Mouse (Mus musculus): ENCODE results near the gene Lamtor5. TPM values are rescaled to one million over a fixed set of nuclear protein-coding genes. Genes with fewer than 3 reads are reported as not detected.
A peak's percentile ranks its signal among the peaks of the same experiment; 100 is the strongest.

The Lamtor5 gene
- polyA plus RNA-seq, 2 experiments, result 101 to 202 TPM

DNA sequence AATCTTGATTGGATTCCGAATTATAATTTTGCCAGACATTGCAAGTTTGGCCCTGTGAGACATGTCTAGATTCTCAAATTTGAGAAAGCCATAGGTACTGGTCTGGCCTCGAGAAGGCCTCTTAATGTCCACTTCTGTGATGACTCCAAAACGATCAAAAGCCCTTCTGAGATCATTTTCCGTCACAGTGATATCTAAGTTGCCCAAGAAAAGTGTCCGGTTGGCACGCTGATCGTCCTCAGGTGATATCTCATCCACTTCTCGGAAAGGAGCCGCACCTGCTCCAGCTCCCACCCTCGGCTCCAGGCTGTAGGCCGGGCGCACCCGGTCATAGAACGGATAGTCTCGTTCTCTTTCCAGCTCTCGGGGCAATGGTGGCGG lies 53.1 kb downstream of the Lamtor5 start:
- no peak overlapping the region for H3K27ac ChIP-seq (replicated peaks; ENCODE audit: low read depth, low read length)
- H3K9ac ChIP-seq (ENCODE audit: low read depth, low read length, severe bottlenecking), result peak overlapping the region; percentile 91
- no peak for ATAC-seq (ENCODE audit: low FRiP score, low read depth)
- H3K4me3 ChIP-seq (replicated peaks; ENCODE audit: low read length), result peak overlapping the region; percentile 98
- H3K4me2 ChIP-seq (replicated peaks; ENCODE audit: low read depth, low read length, severe bottlenecking), result peak overlapping the region; percentile 93
- H3K9me3 ChIP-seq (ENCODE audit: control insufficient read depth, low read length), result no peaks in the 10 kb centered on the region
- no peak for TF ChIP-seq POLR2A (IDR thresholded peaks at IDR 0.05; ENCODE audit: borderline replicate concordance, extremely low read depth, insufficient read depth, insufficient read length)
- H3K4me1 ChIP-seq (ENCODE audit: control insufficient read depth, insufficient read depth, low read length), result peaks cover 21% of the 10 kb centered on the region
- H3K27me3 ChIP-seq (ENCODE audit: control insufficient read depth, insufficient read depth, low read length), result no peaks in the 10 kb centered on the region
- H3K36me3 ChIP-seq (ENCODE audit: control insufficient read depth, insufficient read depth, low read length), result peaks cover 24% of the 10 kb centered on the region
- no peak for DNase-seq (ENCODE audit: low spot score)
- WGBS, result 27% methylated on average over 17 of the region's 17 CpGs

DNA sequence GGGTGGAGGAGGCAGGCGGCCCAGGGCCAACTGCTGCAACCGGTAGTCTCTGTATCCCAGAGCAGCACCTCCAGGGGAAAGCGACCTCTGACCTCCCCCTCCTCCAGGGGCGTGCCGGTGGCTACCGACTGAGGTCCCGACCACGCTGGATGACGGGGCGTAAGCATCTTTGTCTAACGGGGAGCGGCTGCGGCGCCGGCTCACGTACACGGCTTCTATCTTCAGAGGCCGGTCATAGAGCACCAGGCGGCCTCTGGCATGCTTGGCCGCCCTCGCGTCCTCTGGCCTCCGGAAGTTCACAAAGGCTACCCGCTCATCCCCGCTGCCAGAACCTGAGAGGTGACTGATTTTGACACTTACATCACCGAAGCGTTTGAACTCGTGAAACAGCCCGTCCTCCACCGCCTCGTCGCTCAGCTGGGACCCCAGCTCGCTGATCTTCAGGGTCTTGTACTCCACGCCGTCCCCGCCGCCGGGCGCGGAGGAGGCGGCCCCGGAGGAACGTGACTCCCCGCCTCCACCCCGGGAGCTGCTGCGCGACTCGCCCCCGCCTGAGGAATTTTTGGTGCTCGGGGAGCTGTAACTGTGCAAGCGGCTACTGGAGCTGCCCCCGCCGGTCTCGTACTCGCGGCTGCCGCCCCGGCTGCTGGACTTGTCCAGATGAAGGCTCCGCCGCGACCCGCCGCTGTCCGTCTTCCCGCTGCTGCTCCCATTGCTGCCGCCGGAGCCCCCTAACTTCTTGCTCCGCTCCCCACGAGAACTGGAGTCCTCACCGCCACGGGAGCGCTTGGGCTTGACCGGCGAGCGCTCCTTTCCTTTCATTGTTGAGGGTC lies 53.7 kb downstream of the Lamtor5 start:
- TF ChIP-seq POLR2A (IDR thresholded peaks at IDR 0.05; ENCODE audit: borderline replicate concordance, extremely low read depth, insufficient read depth, insufficient read length), result no peak
- peak overlapping the region; percentile 91 for H3K9ac ChIP-seq (ENCODE audit: low read depth, low read length, severe bottlenecking)
- H3K36me3 ChIP-seq (ENCODE audit: control insufficient read depth, insufficient read depth, low read length), result peaks cover 23% of the 10 kb centered on the region
- ATAC-seq (ENCODE audit: low FRiP score, low read depth), result no peak
- under 1% methylated on average over 72 of the region's 75 CpGs for WGBS
- peak overlapping the region; percentile 98 for H3K4me3 ChIP-seq (replicated peaks; ENCODE audit: low read length)
- no peaks in the 10 kb centered on the region for H3K27me3 ChIP-seq (ENCODE audit: control insufficient read depth, insufficient read depth, low read length)
- peak; percentile 19 for DNase-seq (ENCODE audit: low spot score)
- peak overlapping the region; percentile 93 for H3K4me2 ChIP-seq (replicated peaks; ENCODE audit: low read depth, low read length, severe bottlenecking)
- no peaks in the 10 kb centered on the region for H3K9me3 ChIP-seq (ENCODE audit: control insufficient read depth, low read length)
- peaks cover 21% of the 10 kb centered on the region for H3K4me1 ChIP-seq (ENCODE audit: control insufficient read depth, insufficient read depth, low read length)
- peak overlapping the region; percentile 89 for H3K27ac ChIP-seq (replicated peaks; ENCODE audit: low read depth, low read length)

DNA sequence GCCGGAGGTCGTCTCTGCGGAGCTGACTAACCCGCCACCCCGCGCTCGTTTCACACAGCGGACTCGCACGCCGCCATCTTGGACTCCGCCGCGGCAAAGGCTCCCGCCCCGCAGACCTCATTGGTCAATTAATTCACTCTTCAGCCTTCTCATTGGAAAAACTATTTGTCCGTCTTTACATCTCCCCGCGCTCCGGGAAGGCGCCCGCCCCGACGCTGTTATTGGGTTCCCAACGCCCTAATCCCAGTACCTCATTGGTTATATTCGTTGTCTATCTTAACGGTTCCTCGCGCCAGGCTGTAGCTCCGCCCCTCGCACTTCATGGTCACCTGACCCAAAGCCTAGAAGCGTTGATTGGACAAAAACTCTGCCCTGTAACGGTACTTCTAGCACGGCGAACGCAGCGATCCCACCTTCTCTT lies 54.3 kb downstream of the Lamtor5 start:
- peak overlapping the region; percentile 96 for H3K27ac ChIP-seq (replicated peaks; ENCODE audit: low read depth, low read length)
- peaks cover 21% of the 10 kb centered on the region for H3K4me1 ChIP-seq (ENCODE audit: control insufficient read depth, insufficient read depth, low read length)
- WGBS, result under 1% methylated on average over 37 of the region's 37 CpGs
- no peaks in the 10 kb centered on the region for H3K27me3 ChIP-seq (ENCODE audit: control insufficient read depth, insufficient read depth, low read length)
- peaks cover 19% of the 10 kb centered on the region for H3K36me3 ChIP-seq (ENCODE audit: control insufficient read depth, insufficient read depth, low read length)
- DNase-seq (ENCODE audit: low spot score) (peak; percentile 100), ATAC-seq (ENCODE audit: low FRiP score, low read depth) (peak; percentile 95)
- peak; percentile 92; the same call in 1 of the 2 replicates for TF ChIP-seq POLR2A (IDR thresholded peaks at IDR 0.05; ENCODE audit: borderline replicate concordance, extremely low read depth, insufficient read depth, insufficient read length)
- H3K9ac ChIP-seq (ENCODE audit: low read depth, low read length, severe bottlenecking), result peak overlapping the region; percentile 91
- no peaks in the 10 kb centered on the region for H3K9me3 ChIP-seq (ENCODE audit: control insufficient read depth, low read length)
- peak overlapping the region; percentile 93; the same call in 1 of the 2 replicates for H3K4me2 ChIP-seq (replicated peaks; ENCODE audit: low read depth, low read length, severe bottlenecking)
- H3K4me3 ChIP-seq (replicated peaks; ENCODE audit: low read length), result peak overlapping the region; percentile 98

Other genes with a start within 250 kb of the Lamtor5 start
- gene Kcna3, start 242.7 kb upstream of the Lamtor5 start, polyA plus RNA-seq (2012; rRNA removed), result 0.69 and 1.1 TPM in 2 replicates
- 1.0 and 1.1 TPM in 2 replicates for gene Kcna3, start 242.7 kb upstream of the Lamtor5 start, polyA plus RNA-seq (2014; fragmentation: Nextera tagmentation; extraction: Ambion mirVana)
- 0.41 and 0.47 TPM in 2 replicates for gene Kcna2, start 177.7 kb upstream of the Lamtor5 start, polyA plus RNA-seq (2012; rRNA removed)
- 0.25 TPM in 2 replicates for gene Kcna2, start 177.7 kb upstream of the Lamtor5 start, polyA plus RNA-seq (2014; fragmentation: Nextera tagmentation; extraction: Ambion mirVana)
- gene Kcna10, start 95.8 kb upstream of the Lamtor5 start, polyA plus RNA-seq (2012; rRNA removed), result not detected in 2 replicates
- not detected in 2 replicates for gene Kcna10, start 95.8 kb upstream of the Lamtor5 start, polyA plus RNA-seq (2014; fragmentation: Nextera tagmentation; extraction: Ambion mirVana)
- gene Cym, start 57.1 kb upstream of the Lamtor5 start, polyA plus RNA-seq (2012; rRNA removed), result 0.45 and 0.47 TPM in 2 replicates
- 0.32 and 0.40 TPM in 2 replicates for gene Cym, start 57.1 kb upstream of the Lamtor5 start, polyA plus RNA-seq (2014; fragmentation: Nextera tagmentation; extraction: Ambion mirVana)
- gene A630076J17Rik, start 48.2 kb upstream of the Lamtor5 start, polyA plus RNA-seq (2012; rRNA removed), result not detected in 2 replicates
- not detected in 2 replicates for gene A630076J17Rik, start 48.2 kb upstream of the Lamtor5 start, polyA plus RNA-seq (2014; fragmentation: Nextera tagmentation; extraction: Ambion mirVana)
- gene Prok1, start 39.2 kb upstream of the Lamtor5 start, polyA plus RNA-seq (2012; rRNA removed), result 0.37 and 0.72 TPM in 2 replicates
- gene Prok1, start 39.2 kb upstream of the Lamtor5 start, polyA plus RNA-seq (2014; fragmentation: Nextera tagmentation; extraction: Ambion mirVana), result 0.10 and 0.19 TPM in 2 replicates
- 4.1 and 4.9 TPM in 2 replicates for gene Slc16a4, start 12.4 kb downstream of the Lamtor5 start, polyA plus RNA-seq (2012; rRNA removed)
- gene Slc16a4, start 12.4 kb downstream of the Lamtor5 start, polyA plus RNA-seq (2014; fragmentation: Nextera tagmentation; extraction: Ambion mirVana), result 8.0 and 9.5 TPM in 2 replicates
- gene Rbm15, start 54.8 kb downstream of the Lamtor5 start, polyA plus RNA-seq (2012; rRNA removed), result 6.8 and 6.9 TPM in 2 replicates
- 14.0 and 16.3 TPM in 2 replicates for gene Rbm15, start 54.8 kb downstream of the Lamtor5 start, polyA plus RNA-seq (2014; fragmentation: Nextera tagmentation; extraction: Ambion mirVana)
- gene Kcnc4, start 180.7 kb downstream of the Lamtor5 start, polyA plus RNA-seq (2012; rRNA removed), result 1.4 and 1.8 TPM in 2 replicates
- 0.29 and 0.36 TPM in 2 replicates for gene Kcnc4, start 180.7 kb downstream of the Lamtor5 start, polyA plus RNA-seq (2014; fragmentation: Nextera tagmentation; extraction: Ambion mirVana)
- gene Slc6a17, start 239.2 kb downstream of the Lamtor5 start, polyA plus RNA-seq (2012; rRNA removed), result 18.2 and 22.8 TPM in 2 replicates
- 6.4 and 9.5 TPM in 2 replicates for gene Slc6a17, start 239.2 kb downstream of the Lamtor5 start, polyA plus RNA-seq (2014; fragmentation: Nextera tagmentation; extraction: Ambion mirVana)